Mouse (Mus musculus) erythroid progenitor cell, adult 5-6 weeks (primary cell): ENCODE measurements around the gene Dusp23. TPM values are rescaled to one million over a fixed set of nuclear protein-coding genes. Genes with fewer than 3 reads are reported as not detected.

Experiments used
- total RNA-seq, 2 experiments: library from RNA; stranded (forward) in 1 of 2; stranded (reverse) in 1 of 2; fragments of 150-400 nt in 1 of 2; fragments of 186-747, 209-891 nt in 1 of 2; gene quantifications; 2 replicates each; pipeline versions ENCODE4 v1.2.3 to v1.2.4; 2015 to 2017; ENCODE audit warnings: low replicate concordance in 2 of 2

Dusp23 gene
- total RNA-seq, 2 experiments from 2014 or later = 1.4 to 10.5 TPM

Other genes with a start within 250 kb of the Dusp23 start
- 1.1 TPM in 1 of 2 replicates, not detected in the other for gene Slamf9, start 157.6 kb downstream of the Dusp23 start, total RNA-seq (2015; ENCODE audit: low replicate concordance)
- gene Slamf9, start 157.6 kb downstream of the Dusp23 start, total RNA-seq (2017; ENCODE audit: low replicate concordance) = 0.90 and 2.7 TPM in 2 replicates
- not detected in 2 replicates for gene Igsf9, start 151.2 kb downstream of the Dusp23 start, total RNA-seq (2015; ENCODE audit: low replicate concordance)
- 2.4 TPM in 1 of 2 replicates, not detected in the other for gene Igsf9, start 151.2 kb downstream of the Dusp23 start, total RNA-seq (2017; ENCODE audit: low replicate concordance)
- 95.6 and 112 TPM in 2 replicates for gene Tagln2, start 132.9 kb downstream of the Dusp23 start, total RNA-seq (2015; ENCODE audit: low replicate concordance)
- gene Tagln2, start 132.9 kb downstream of the Dusp23 start, total RNA-seq (2017; ENCODE audit: low replicate concordance) = 21.1 and 56.0 TPM in 2 replicates
- gene Cfap45, start 112.2 kb downstream of the Dusp23 start, total RNA-seq (2015; ENCODE audit: low replicate concordance) = not detected in 2 replicates
- not detected in 2 replicates for gene Cfap45, start 112.2 kb downstream of the Dusp23 start, total RNA-seq (2017; ENCODE audit: low replicate concordance)
- gene Vsig8, start 77.0 kb downstream of the Dusp23 start, total RNA-seq (2015; ENCODE audit: low replicate concordance) = not detected in 2 replicates
- not detected in 2 replicates for gene Vsig8, start 77.0 kb downstream of the Dusp23 start, total RNA-seq (2017; ENCODE audit: low replicate concordance)
- gene Slamf8, start 42.4 kb downstream of the Dusp23 start, total RNA-seq (2015; ENCODE audit: low replicate concordance) = 4.3 TPM in 1 of 2 replicates, not detected in the other
- gene Slamf8, start 42.4 kb downstream of the Dusp23 start, total RNA-seq (2017; ENCODE audit: low replicate concordance) = 0.30 and 2.1 TPM in 2 replicates
- not detected in 2 replicates for gene Fcrl6, start 30.4 kb downstream of the Dusp23 start, total RNA-seq (2015; ENCODE audit: low replicate concordance)
- not detected in 2 replicates for gene Fcrl6, start 30.4 kb downstream of the Dusp23 start, total RNA-seq (2017; ENCODE audit: low replicate concordance)
- gene Crp, start 65.1 kb upstream of the Dusp23 start, total RNA-seq (2015; ENCODE audit: low replicate concordance) = not detected in 2 replicates
- gene Crp, start 65.1 kb upstream of the Dusp23 start, total RNA-seq (2017; ENCODE audit: low replicate concordance) = not detected in 2 replicates